ENCODE assay signal across 7 mouse cellular contexts in genomic region chr6:119903081-119903789, GRCm38 (mm10). TPM values are rescaled to one million over a fixed set of nuclear protein-coding genes. Genes with fewer than 3 reads are reported as not detected.
DNase-seq lines count a peak whose midpoint lies in the region; ATAC-seq and TF ChIP-seq lines count a peak whose summit lies in the region.

No protein-coding gene starts in this region.

- peak overlapping the region; percentile 92 for H3K27ac ChIP-seq in lung, postnatal 0 days (ENCODE audit: low read length)
- peak overlapping the region; percentile 96 for H3K27ac ChIP-seq in embryonic facial prominence, embryonic 13.5 days
- H3K27ac ChIP-seq in intestine, embryonic 15.5 days: peak overlapping the region; percentile 95
- H3K27ac ChIP-seq in neural tube, embryonic 15.5 days (replicated peaks): peak overlapping the region; percentile 89

- peak; percentile 70 for DNase-seq in lung, postnatal 0 days (ENCODE audit: low spot score)
- DNase-seq in lung, postnatal 14 days: no peak
- DNase-seq in layer of hippocampus, postnatal 10 days (ENCODE audit: low spot score in 2 of 2): no peak
- DNase-seq in natural killer cell, adult 2 months (ENCODE audit: low spot score in 2 of 2): no peak

- TF ChIP-seq CTCF in lung, postnatal 0 days (IDR thresholded peaks at IDR 0.05): no peak

- 14% methylated on average over 15 of the region's 15 CpGs for WGBS in lung, postnatal 0 days
- WGBS in embryonic facial prominence, embryonic 13.5 days: 18% methylated on average over 15 of the region's 15 CpGs
- 16% methylated on average over 15 of the region's 15 CpGs for WGBS in intestine, embryonic 15.5 days
- WGBS in neural tube, embryonic 15.5 days: 19% methylated on average over 15 of the region's 15 CpGs

- peak; percentile 54; the same call in 1 of the 2 replicates for ATAC-seq in lung, postnatal 0 days
- 0 out of 2 replicates have a peak, but pooled peaks have one; percentile 26 for ATAC-seq in embryonic facial prominence, embryonic 13.5 days (ENCODE audit: insufficient number of reproducible peaks, insufficient read depth, low FRiP score, low TSS enrichment, low read depth)
- no peak; the same call in 1 of the 2 replicates for ATAC-seq in intestine, embryonic 15.5 days
- no peak for ATAC-seq in neural tube, embryonic 15.5 days (ENCODE audit: low FRiP score)

- peaks cover 5% of the 10 kb centered on the region for H3K4me1 ChIP-seq in lung, postnatal 0 days (ENCODE audit: insufficient read depth, low read depth, low read length)
- H3K4me1 ChIP-seq in embryonic facial prominence, embryonic 13.5 days: peaks cover 11% of the 10 kb centered on the region
- peaks cover 4% of the 10 kb centered on the region for H3K4me1 ChIP-seq in intestine, embryonic 15.5 days (replicated peaks)
- H3K4me1 ChIP-seq in neural tube, embryonic 15.5 days: peaks cover 20% of the 10 kb centered on the region

- no peaks in the 10 kb centered on the region for H3K36me3 ChIP-seq in lung, postnatal 0 days (ENCODE audit: insufficient read depth, low read length)
- H3K36me3 ChIP-seq in embryonic facial prominence, embryonic 13.5 days: peaks cover 7% of the 10 kb centered on the region; the same call in 1 of the 2 replicates
- H3K36me3 ChIP-seq in intestine, embryonic 15.5 days: no peaks in the 10 kb centered on the region
- H3K36me3 ChIP-seq in neural tube, embryonic 15.5 days: no peaks in the 10 kb centered on the region

- H3K27me3 ChIP-seq in lung, postnatal 0 days (replicated peaks; ENCODE audit: insufficient read depth, low read length): no peaks in the 10 kb centered on the region
- no peaks in the 10 kb centered on the region for H3K27me3 ChIP-seq in embryonic facial prominence, embryonic 13.5 days
- no peaks in the 10 kb centered on the region for H3K27me3 ChIP-seq in intestine, embryonic 15.5 days (replicated peaks)
- no peaks in the 10 kb centered on the region for H3K27me3 ChIP-seq in neural tube, embryonic 15.5 days (replicated peaks)

- peak overlapping the region; percentile 78 for H3K4me2 ChIP-seq in lung, postnatal 0 days (replicated peaks; ENCODE audit: low read depth, low read length)
- peak overlapping the region; percentile 67 for H3K4me2 ChIP-seq in embryonic facial prominence, embryonic 13.5 days
- peak overlapping the region; percentile 68 for H3K4me2 ChIP-seq in intestine, embryonic 15.5 days (replicated peaks)
- H3K4me2 ChIP-seq in neural tube, embryonic 15.5 days: peak overlapping the region; percentile 69

- peak overlapping the region; percentile 74 for H3K4me3 ChIP-seq in lung, postnatal 0 days (ENCODE audit: low read depth, low read length)
- H3K4me3 ChIP-seq in embryonic facial prominence, embryonic 13.5 days: peak overlapping the region; percentile 97
- H3K4me3 ChIP-seq in intestine, embryonic 15.5 days (replicated peaks): peak overlapping the region; percentile 88
- peak overlapping the region; percentile 99 for H3K4me3 ChIP-seq in neural tube, embryonic 15.5 days (replicated peaks)

- no peaks in the 10 kb centered on the region for H3K9me3 ChIP-seq in lung, postnatal 0 days (ENCODE audit: low read length)
- H3K9me3 ChIP-seq in embryonic facial prominence, embryonic 13.5 days: no peaks in the 10 kb centered on the region
- no peaks in the 10 kb centered on the region for H3K9me3 ChIP-seq in intestine, embryonic 15.5 days
- no peaks in the 10 kb centered on the region for H3K9me3 ChIP-seq in neural tube, embryonic 15.5 days (replicated peaks)

- no peak for TF ChIP-seq EP300 in lung, postnatal 0 days (IDR thresholded peaks at IDR 0.05)

- peak overlapping the region; percentile 87 for H3K9ac ChIP-seq in lung, postnatal 0 days (replicated peaks; ENCODE audit: low read depth)
- H3K9ac ChIP-seq in embryonic facial prominence, embryonic 13.5 days: peak overlapping the region; percentile 98
- H3K9ac ChIP-seq in intestine, embryonic 15.5 days: peak overlapping the region; percentile 86
- peak overlapping the region; percentile 94 for H3K9ac ChIP-seq in neural tube, embryonic 15.5 days (replicated peaks)

RNA-seq across cellular contexts. Expression of gene Rad52, which starts 0.7 kb away (rescaled TPM):
- 11.9 and 13.7 TPM in 2 replicates for polyA plus RNA-seq in lung, postnatal 0 days (2015; fragmentation: Nextera tagmentation; extraction: Ambion mirVana)
- 27.9 and 32.7 TPM in 2 replicates for polyA plus RNA-seq in embryonic facial prominence, embryonic 13.5 days (2015; fragmentation: Nextera tagmentation; extraction: Ambion mirVana)
- 15.0 and 16.6 TPM in 2 replicates for polyA plus RNA-seq in intestine, embryonic 15.5 days (2015; fragmentation: Nextera tagmentation; extraction: Ambion mirVana)
- polyA plus RNA-seq in neural tube, embryonic 15.5 days (2015; fragmentation: Nextera tagmentation; extraction: Ambion mirVana): 24.3 and 25.7 TPM in 2 replicates
- 10 to 100 TPM; 26.0 to 29.8 TPM for total RNA-seq in layer of hippocampus, postnatal 10 days (2021)

RNA-seq across cellular contexts. Expression of gene Erc1, which starts 55.3 kb away (rescaled TPM):
- 9.9 and 12.8 TPM in 2 replicates for polyA plus RNA-seq in lung, postnatal 0 days (2015; fragmentation: Nextera tagmentation; extraction: Ambion mirVana)
- polyA plus RNA-seq in embryonic facial prominence, embryonic 13.5 days (2015; fragmentation: Nextera tagmentation; extraction: Ambion mirVana): 27.6 and 27.8 TPM in 2 replicates
- 13.7 and 14.4 TPM in 2 replicates for polyA plus RNA-seq in intestine, embryonic 15.5 days (2015; fragmentation: Nextera tagmentation; extraction: Ambion mirVana)
- polyA plus RNA-seq in neural tube, embryonic 15.5 days (2015; fragmentation: Nextera tagmentation; extraction: Ambion mirVana): 42.9 and 51.1 TPM in 2 replicates
- 100 to 1,000 TPM; 114 to 124 TPM for total RNA-seq in layer of hippocampus, postnatal 10 days (2021)

Comparison
In these comparisons a context has a peak if more than half of its experiments do, and no peak if none do; other contexts are left out.
1. ATAC-seq: peak in lung, postnatal 0 days (single experiment) and embryonic facial prominence, embryonic 13.5 days (single experiment); none in intestine, embryonic 15.5 days (single experiment) and neural tube, embryonic 15.5 days (single experiment).
2. Peak in every context shown above with its lines, with median percentiles within 50 percentile points of each other: H3K27ac ChIP-seq, H3K4me2 ChIP-seq, H3K4me3 ChIP-seq and H3K9ac ChIP-seq.